Mouse (Mus musculus) left cerebral cortex, postnatal 36 days (tissue): ENCODE measurements around the gene Ccm2. TPM values are rescaled to one million over a fixed set of nuclear protein-coding genes. Genes with fewer than 3 reads are reported as not detected.
"Not testable (repeated sequence)": the region's sequence is repeated elsewhere in the genome, so short reads cannot be mapped to it uniquely, and the experiment has no call there.

Source experiments
- DNase-seq, 2 experiments: peaks; one replicate each; pipeline ENCODE4 v3.0.0; 2021 to 2022; ENCODE audit warnings: low spot score in 2 of 2, mixed read lengths in 1 of 2
- intact Hi-C: fragments of 180-260 bp; cut with DNase I; formaldehyde crosslinking; loops from one replicate; pipeline ENCODE4 v1.15.1; 2025
- total RNA-seq, 2 experiments: library from RNA; stranded (reverse); gene quantifications; 2 replicates each; pipeline ENCODE4 v1.2.3; 2021

Gene Ccm2
- 10 to 100 TPM; 56.1 to 64.1 TPM for total RNA-seq

- intact Hi-C loops: loop anchor here (1.0 kb wide), 1 partner anchor 70 kb away; no protein-coding TSS in a partner anchor
- peak; percentile 94 to 95 for DNase-seq
These were observed at the start of gene Ccm2 for GRCm38 (mm10) chr11:6546205-6547013. Gene Ccm2, plus strand, starts transcription at chr11:6546887.

- intact Hi-C loops: no loop called here
- no peak for DNase-seq
These were observed 49.3 kb upstream of the Ccm2 start for GRCm38 (mm10) chr11:6497311-6497948.

DNA sequence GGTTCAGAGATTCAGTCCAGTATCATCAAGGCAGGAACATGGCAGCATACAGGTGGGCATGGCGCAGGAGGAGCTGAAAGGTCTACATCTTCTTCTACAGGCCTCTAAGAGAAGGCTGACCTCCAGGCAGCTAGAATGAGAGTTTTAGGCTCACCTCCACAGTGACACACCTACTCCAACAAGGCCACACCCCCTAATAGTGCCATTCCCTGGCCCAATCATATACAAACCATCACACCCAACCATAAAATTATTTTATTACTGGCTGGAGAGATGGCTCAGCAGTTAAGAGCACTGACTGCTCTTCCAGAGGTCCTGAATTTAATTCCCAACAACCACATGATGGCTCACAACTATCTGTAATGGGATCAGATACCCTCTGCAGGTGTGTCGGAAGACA lies 44.2 kb upstream of the Ccm2 start:
- DNase-seq: no peak
- intact Hi-C loops: no loop called here

DNA sequence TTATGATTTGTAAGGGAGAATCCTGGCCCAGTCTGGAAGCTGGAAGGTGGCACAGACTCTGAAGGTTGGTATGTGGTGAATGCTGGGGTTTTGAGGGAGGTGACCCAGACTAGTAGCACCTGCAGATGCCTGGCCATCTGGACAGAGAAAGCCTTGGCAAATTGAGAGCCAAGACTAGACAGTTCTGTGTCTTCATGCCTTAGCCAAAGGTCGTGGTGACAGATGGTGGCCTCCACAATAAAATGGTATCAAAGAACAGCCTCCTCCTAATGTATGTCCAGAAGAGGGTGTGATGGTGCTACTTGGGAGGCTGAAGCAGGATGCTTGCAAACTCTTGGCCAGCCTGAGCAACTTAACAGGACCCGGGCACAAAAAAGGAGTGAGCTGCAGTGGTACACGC lies 42.5 kb upstream of the Ccm2 start:
- intact Hi-C loops: no loop called here
- no peak for DNase-seq

DNA sequence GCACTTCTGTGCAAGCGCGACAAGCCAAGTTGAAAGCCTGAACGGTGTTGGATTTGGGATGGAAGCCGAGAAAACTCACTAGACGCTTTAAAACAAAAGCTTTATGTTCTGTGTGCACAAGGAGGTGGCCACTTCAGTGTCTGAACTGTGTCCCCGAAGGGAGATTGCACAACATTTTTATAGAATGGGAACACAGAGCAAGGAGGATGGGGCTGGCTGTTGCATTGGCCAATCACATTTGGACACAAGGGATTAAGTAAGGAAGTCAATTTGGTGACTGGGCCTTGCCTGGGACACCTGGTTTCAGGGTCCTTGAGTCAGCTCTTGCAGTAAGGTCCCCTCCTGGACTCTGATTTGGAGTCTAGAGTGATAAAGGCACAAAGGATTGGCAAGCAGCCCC lies 42.0 kb upstream of the Ccm2 start:
- intact Hi-C loops: no loop called here
- DNase-seq: no peak

- DNase-seq: no peak
- intact Hi-C loops: no loop called here
These were observed 40.2 kb upstream of the Ccm2 start for GRCm38 (mm10) chr11:6506516-6506915.

- no peak for DNase-seq
- intact Hi-C loops: no loop called here
These were observed 38.3 kb upstream of the Ccm2 start for GRCm38 (mm10) chr11:6508269-6508876.

- intact Hi-C loops: no loop called here
- DNase-seq: no peak
These were observed 31.9 kb upstream of the Ccm2 start for GRCm38 (mm10) chr11:6514837-6515236.

DNA sequence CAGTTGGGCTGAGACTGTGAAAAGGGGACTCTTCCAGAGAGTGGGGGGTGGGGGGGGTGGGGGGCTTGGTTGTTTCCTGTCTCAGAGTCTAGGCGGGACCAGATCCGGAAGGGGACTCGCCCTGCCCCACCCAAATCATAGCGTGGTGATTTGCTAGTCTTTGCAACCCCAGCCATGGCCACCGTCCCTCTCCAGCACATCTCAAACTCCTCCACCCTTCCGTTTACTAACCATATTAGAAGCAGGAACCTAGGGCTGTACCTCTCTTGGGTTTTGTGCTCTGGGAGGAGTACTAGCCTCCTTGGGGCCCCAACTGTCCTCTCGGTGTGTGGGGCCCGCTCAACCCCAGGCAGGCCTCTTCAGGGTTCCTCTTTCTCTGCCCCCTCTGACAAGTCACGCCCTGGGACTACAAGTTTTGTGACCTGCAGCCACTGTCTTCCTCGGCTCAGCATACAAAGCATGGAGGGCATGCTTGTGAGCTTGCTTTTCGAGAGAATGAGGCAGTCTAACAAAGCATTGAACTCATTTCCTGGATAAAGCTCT lies 27.1 kb upstream of the Ccm2 start:
- intact Hi-C loops: no loop called here
- DNase-seq: no peak

GRCm38 (mm10) chr11:6520507-6521173 lies 26.0 kb upstream of the Ccm2 start, which contains the start of gene Myo1g:
Gene Myo1g, minus strand, starts transcription at chr11:6520965.
- no peak for DNase-seq
- intact Hi-C loops: no loop called here

- no peak for DNase-seq
- intact Hi-C loops: no loop called here
These were observed 23.7 kb upstream of the Ccm2 start for GRCm38 (mm10) chr11:6522782-6523525.

DNA sequence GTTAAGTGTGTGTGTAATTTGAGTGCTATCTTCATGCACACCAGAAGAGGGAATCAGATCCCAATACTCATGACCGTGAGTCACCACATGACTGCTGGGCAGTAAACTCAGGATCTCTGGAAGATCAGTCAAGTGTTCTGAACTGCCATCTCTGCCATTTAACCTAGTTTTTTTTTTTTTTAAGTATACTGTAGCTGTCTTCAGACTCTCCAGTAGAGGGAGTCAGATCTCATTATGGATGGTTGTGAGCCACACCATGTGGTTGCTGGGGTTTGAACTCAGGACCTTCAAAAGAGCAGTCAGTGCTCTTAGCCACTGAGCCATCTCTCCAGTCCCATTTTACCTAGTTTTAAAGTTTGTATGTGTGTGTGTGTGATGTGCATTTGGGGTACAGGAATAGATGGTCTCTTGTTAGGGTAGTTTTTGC lies 23.0 kb upstream of the Ccm2 start:
- intact Hi-C loops: no loop called here
- no peak for DNase-seq

DNA sequence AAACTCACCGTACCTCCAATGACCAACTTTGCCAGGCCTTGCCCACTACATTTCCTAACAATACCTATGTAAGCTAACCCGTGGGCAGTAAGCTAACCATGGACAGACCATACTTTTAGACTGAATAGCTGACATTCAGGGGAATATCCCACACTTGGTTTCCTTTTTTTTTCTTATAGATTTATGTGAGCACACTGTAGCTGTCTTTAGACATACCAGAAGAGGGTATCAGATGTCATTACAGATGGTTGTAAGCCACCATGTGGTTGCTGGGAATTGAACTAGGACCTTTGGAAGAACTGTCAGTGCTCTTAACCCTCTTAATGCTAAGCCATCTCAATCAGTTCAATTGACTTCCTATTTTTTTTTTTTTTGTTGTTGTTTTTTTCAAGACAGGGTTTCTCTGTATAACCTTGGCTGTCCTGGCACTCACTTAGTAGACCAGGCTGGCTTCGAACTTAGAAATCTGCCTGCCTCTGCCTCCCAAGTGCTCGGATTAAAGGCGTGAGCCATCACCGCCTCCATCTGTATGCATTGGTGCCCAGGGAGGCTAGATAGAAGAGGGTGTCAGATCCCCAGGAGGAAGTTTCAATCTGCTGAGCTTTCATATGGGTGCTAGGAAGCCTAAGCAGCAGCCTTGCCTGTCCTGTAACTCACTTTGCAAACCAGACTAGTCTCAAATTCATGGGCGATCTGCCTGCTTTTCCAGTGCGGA lies 22.4 kb upstream of the Ccm2 start:
- DNase-seq: no peak
- intact Hi-C loops: no loop called here

DNA sequence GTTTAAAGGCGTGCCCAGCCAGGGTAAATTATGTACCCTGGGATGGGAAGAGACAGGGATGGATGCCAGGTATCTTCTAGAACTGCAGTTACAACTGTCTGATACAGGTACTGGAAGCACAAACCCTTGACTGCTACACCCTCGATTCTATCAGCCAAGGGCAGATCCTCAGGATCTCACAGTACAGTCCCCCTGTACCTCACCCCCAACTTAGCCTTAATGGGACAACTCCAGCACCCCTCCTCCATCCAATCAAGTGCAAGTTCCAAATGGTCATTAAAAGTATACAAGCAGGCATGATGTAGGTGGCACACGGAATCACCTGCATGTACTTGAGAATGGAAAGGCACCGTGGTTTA lies 21.8 kb upstream of the Ccm2 start:
- intact Hi-C loops: loop anchor here (5.0 kb wide), 1 partner anchor 48 kb away; the partner anchor contains the start of gene Purb
- DNase-seq: no peak

GRCm38 (mm10) chr11:6525241-6525640 lies 21.4 kb upstream of the Ccm2 start:
- intact Hi-C loops: loop anchor here (5.0 kb wide), 1 partner anchor 48 kb away; the partner anchor contains the start of gene Purb
- DNase-seq: no peak

DNA sequence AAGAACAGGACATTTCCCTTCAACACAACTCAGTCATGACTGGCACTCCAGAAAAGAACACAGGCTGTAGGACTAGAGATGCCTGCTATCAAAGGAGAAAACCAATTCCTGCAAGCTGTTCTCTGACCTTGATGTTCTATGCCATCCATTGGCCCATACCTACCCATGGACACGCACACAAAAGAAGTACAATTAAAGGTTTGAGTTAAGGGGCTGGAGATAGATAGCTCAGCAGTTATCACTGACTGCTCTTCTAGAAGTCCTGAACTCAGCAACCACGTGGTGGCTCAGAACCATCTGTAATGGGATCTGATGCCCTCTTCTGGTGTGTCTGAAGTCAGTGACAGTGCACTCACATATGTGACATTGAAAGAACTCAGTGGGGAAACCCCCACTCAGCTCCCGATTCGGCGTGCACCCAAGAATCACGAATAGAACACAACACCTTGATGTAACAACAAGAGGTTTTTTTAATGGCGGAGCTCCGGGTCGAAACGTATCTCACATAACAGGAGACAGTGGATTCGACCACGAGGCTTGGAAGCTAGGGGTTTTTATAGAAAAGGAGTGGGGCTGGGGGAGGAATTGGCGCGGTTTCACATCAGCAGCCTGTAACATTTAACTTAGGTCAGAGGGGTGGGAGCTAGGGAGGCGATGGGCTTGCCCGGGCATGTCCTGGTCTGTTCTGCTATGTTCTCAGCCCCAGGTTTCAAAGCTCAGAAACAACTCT lies 20.0 kb upstream of the Ccm2 start:
- intact Hi-C loops: loop anchor here (5.0 kb wide), 1 partner anchor 49 kb away; the partner anchor contains the start of gene Purb
- DNase-seq: not testable (repeated sequence)

GRCm38 (mm10) chr11:6527256-6528185 lies 19.2 kb upstream of the Ccm2 start:
- DNase-seq: no peak

More at GRCm38 (mm10) chr11:6527256-6528185, 19.2 kb upstream of the Ccm2 start:
- intact Hi-C loops: loop anchor here (5.0 kb wide), 1 partner anchor 50 kb away; the partner anchor contains the start of gene Purb
